Mouse (Mus musculus): Measurements from ENCODE around the gene Fbxo6.

DNA sequence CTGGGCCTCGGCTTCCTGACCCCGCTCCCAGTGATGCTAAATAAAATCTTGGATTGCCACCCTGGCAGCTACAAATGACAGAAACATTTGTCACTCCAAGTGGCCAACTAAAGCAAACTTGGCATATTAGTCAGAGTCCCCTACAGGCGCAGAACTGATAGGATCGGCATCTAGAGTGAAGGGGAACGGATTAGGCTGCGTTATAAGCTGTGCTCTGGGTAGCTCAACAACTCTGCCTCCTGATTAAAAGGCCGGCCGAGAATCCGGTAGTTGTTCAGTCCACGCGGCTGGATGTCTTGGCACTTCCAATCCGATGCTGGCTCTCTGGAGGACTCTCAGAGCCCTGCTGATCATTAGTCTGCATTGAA is 22.5 kb upstream of the Fbxo6 start:
- TF ChIP-seq CTCF (IDR thresholded peaks at IDR 0.05; ENCODE audit: extremely low read depth, insufficient read depth, insufficient read length, insufficient replicate concordance) (no peak), POLR2A (IDR thresholded peaks at IDR 0.05; ENCODE audit: low read depth, low read length) (no peak)

Data from spleen, adult 2 months (tissue).